Mouse (Mus musculus) heart, embryonic 11.5 days (tissue): ENCODE measurements around the gene Mcf2l. TPM values are rescaled to one million over a fixed set of nuclear protein-coding genes. Genes with fewer than 3 reads are reported as not detected.
A peak's percentile ranks its signal among the peaks of the same experiment; 100 is the strongest.

Source experiments
- ATAC-seq: fragments of 200-750 bp; cut with Nextera tagmentation; replicated peaks from 2 replicates; pipeline ENCODE4 v1.8.0; 2017; ENCODE audit warnings: moderate library complexity; ENCODE audit not compliant: insufficient number of reproducible peaks, low FRiP score, low TSS enrichment
- H3K27ac ChIP-seq: fragments of 300-500 bp; sonication (generic); 2 replicates; pipeline ENCODE4 v1.5.1; 2014; ENCODE audit warnings: mild to moderate bottlenecking, low read depth, low read length
- H3K27me3 ChIP-seq: fragments of 300-500 bp; sonication (generic); 2 replicates; pipeline ENCODE4 v1.6.1; 2014; ENCODE audit warnings: mild to moderate bottlenecking, low read length, mixed read lengths; ENCODE audit not compliant: control insufficient read depth, insufficient read depth
- H3K36me3 ChIP-seq: fragments of 300-500 bp; sonication (generic); 2 replicates; pipeline ENCODE4 v1.6.1; 2014; ENCODE audit warnings: mild to moderate bottlenecking, low read length, moderate library complexity, mixed read lengths; ENCODE audit not compliant: control insufficient read depth, insufficient read depth
- H3K4me1 ChIP-seq: fragments of 300-500 bp; sonication (generic); 2 replicates; pipeline ENCODE4 v1.6.1; 2014; ENCODE audit warnings: low read length; ENCODE audit not compliant: control insufficient read depth, insufficient read depth
- H3K4me2 ChIP-seq: fragments of 300-500 bp; sonication (generic); 2 replicates; pipeline ENCODE4 v1.6.1; 2014; ENCODE audit warnings: mild to moderate bottlenecking, moderate library complexity
- H3K4me3 ChIP-seq: fragments of 300-500 bp; sonication (generic); 2 replicates; pipeline ENCODE4 v1.5.1; 2014; ENCODE audit warnings: low read depth, low read length
- H3K9ac ChIP-seq: fragments of 300-500 bp; sonication (generic); 2 replicates; pipeline ENCODE4 v1.6.1; 2014; ENCODE audit warnings: mild to moderate bottlenecking, low read depth, low read length, moderate library complexity
- H3K9me3 ChIP-seq: fragments of 300-500 bp; sonication (generic); replicated peaks from 2 replicates; pipeline ENCODE4 v1.6.1; 2016; ENCODE audit warnings: low read length; ENCODE audit not compliant: control insufficient read depth
- WGBS: fragments of 180-500 bp; shearing (Covaris S2); extraction: QIAGEN DNeasy Blood & Tissue Kit; methylation state at CpG from one replicate; pipeline ENCODE4 v1.1.7; 2014; ENCODE audit not compliant: insufficient replicate concordance; 5-methylcytosine and 5-hydroxymethylcytosine counted together
- polyA plus RNA-seq: library from polyadenylated mRNA; unstranded; fragments of >200 nt; fragmentation: Nextera tagmentation; extraction: Ambion mirVana; gene quantifications from 2 replicates; pipeline ENCODE4 v1.2.1, GENCODE M21; 2014

Gene Mcf2l
- polyA plus RNA-seq, 1 experiment from 2014 or later, result 8.8 TPM

DNA sequence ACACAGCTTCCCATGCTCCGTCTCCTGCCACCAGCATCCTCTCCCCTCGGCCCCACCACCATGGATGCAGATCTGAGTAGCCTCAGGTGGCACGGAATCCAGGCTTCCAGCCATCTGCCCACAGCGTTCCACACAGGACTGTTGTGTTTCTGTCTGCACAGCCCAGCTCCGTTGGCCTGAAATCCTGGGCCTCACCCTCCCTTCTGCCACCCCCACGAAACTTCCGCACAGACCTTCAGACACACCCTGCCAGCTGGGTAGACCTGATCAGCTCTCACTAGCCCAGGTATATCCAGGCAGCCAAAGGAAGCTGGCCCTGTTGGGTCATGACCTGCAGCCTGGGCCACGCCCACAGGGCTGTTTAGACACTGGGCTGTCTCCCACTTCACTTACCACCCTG lies 66.9 kb downstream of the Mcf2l start:
- Histone ChIP-seq H3K36me3 (no peaks in the 10 kb centered on the region), H3K4me1 (0 out of 2 replicates have a peak, but pooled peaks cover 4% of the 10 kb centered on the region), H3K4me2 (no peak overlapping the region), H3K27me3 (no peaks in the 10 kb centered on the region), H3K27ac (no peak overlapping the region), H3K9me3 (no peaks in the 10 kb centered on the region), H3K9ac (no peak overlapping the region), H3K4me3 (no peak overlapping the region)
- WGBS, result 81% methylated on average over 8 of the region's 8 CpGs
- ATAC-seq, result no peak

DNA sequence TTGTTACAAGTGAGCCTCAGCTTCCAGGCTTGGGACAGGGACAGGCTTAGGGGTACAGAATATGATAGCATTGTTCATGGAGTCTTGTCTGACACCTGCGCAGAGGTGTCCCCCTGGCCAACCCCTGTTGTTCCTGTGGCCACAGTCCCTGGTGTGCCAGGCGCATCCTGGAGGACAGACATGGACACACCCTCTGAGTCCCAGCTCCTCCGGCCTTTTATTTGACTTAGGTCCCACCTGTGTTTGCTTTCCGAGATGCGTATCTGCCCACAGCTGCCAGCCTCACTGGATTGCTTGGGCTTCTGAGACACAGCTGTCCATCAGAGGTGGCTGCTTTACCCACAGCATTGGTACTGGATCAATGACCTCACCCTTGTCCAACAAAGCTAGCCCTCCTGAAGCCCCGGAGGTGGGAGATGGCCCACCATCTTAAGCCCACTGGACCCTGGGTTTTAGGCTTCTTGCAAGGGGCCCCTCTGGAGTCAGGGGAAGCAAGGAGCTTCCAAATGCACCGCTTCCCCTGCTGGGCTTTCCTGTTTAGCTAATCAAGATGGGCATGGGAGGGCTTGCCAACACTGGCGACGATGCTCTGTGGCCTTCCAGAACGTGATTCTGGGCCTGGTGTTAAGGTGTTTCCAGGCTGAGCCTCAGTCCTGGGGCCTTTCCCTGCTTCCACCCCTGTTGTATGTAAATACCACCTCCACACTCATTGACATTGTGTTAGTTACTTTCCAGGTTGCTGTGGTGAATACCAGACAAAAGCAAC lies 67.7 kb downstream of the Mcf2l start:
- no peaks in the 10 kb centered on the region for H3K27me3 ChIP-seq
- H3K9me3 ChIP-seq, result no peaks in the 10 kb centered on the region
- H3K4me3 ChIP-seq, result no peak overlapping the region
- no peak overlapping the region for H3K4me2 ChIP-seq
- 73% methylated on average over 10 of the region's 10 CpGs for WGBS
- H3K9ac ChIP-seq, result no peak overlapping the region
- H3K36me3 ChIP-seq, result no peaks in the 10 kb centered on the region
- H3K27ac ChIP-seq, result no peak overlapping the region
- ATAC-seq, result no peak
- 0 out of 2 replicates have a peak, but pooled peaks cover 4% of the 10 kb centered on the region for H3K4me1 ChIP-seq

DNA sequence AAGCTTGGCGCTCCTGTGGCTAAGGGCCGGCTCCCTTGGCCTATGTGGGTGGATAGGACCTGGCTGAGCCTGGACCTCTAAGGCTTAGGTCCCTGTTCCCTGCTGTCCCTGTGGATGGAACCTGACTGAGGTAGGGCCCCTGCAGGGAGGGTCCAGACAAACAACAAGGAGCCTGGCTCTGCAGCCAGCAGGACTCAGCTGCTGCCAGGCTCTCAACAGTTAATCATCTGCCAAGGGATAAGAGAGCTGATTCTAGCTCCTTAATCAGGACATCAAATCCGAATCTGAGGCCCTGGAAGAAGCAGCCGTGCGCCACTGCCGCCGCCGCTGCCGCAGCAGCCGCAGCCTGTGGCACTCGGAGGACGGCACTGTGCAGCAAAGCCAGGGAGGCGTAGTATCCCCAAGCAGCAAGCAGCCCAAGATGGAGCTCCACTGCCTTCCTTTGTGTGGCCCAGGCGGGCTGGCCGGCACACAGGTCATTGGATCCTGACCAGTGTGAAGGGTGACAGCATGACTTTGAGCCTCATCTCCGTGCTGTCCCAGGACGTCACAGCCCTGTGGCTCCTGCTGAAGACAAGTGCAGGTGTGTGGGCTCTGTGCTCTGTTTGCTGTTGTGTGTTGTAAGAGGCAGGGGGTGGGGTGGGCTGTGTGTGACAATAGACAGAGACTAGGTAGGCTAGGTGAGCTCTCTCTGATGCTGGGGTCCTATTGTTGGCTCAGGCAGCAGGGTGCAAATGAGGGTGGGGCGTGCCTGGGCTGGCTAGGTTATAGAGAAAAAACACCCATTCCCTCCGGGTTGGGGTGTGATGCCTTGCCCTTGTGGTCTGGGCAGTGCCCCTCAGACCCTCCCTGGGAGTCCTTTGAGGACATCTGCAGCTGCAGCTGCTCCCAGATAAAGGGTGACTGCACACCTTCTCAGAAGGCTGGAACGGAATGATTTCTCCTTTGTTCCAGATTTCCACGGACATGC lies 74.3 kb downstream of the Mcf2l start:
- Histone ChIP-seq H3K9me3 (no peaks in the 10 kb centered on the region), H3K4me1 (peaks cover 14% of the 10 kb centered on the region), H3K4me3 (peak overlapping the region; percentile 47), H3K27ac (peak overlapping the region; percentile 41; the same call in 1 of the 2 replicates), H3K27me3 (peaks cover 11% of the 10 kb centered on the region), H3K4me2 (peak overlapping the region; percentile 66), H3K36me3 (no peaks in the 10 kb centered on the region), H3K9ac (peak overlapping the region; percentile 66)
- ATAC-seq, result peak; percentile 36; the same call in 1 of the 2 replicates
- WGBS, result 8% methylated on average over 21 of the region's 21 CpGs

DNA sequence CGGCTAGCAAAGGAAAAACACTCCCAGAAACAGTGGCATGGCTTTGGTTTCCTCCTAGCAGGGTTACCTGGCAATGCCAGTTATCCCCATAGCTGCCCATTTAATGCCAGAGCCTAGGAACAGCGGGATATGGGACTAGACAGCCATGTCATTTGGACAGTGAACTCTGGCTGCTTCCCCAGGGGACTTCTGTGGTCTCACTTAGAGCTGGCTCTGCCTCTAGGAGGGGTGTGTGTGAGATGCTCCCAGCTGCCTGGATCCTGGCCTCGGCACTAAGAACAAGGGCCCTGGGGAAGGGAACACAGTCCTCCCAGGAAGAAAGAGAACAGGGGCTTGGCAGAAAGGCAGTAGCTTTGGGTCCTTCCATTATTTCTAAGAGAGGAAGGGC lies 75.0 kb downstream of the Mcf2l start:
- H3K4me2 ChIP-seq, result peak overlapping the region; percentile 66
- H3K9me3 ChIP-seq, result no peaks in the 10 kb centered on the region
- 34% methylated on average over 3 of the region's 3 CpGs for WGBS
- ATAC-seq, result no peak
- H3K27ac ChIP-seq, result no peak overlapping the region
- H3K27me3 ChIP-seq, result peaks cover 11% of the 10 kb centered on the region
- H3K9ac ChIP-seq, result peak overlapping the region; percentile 66; the same call in 1 of the 2 replicates
- peak overlapping the region; percentile 47 for H3K4me3 ChIP-seq
- H3K4me1 ChIP-seq, result peaks cover 14% of the 10 kb centered on the region
- H3K36me3 ChIP-seq, result no peaks in the 10 kb centered on the region

DNA sequence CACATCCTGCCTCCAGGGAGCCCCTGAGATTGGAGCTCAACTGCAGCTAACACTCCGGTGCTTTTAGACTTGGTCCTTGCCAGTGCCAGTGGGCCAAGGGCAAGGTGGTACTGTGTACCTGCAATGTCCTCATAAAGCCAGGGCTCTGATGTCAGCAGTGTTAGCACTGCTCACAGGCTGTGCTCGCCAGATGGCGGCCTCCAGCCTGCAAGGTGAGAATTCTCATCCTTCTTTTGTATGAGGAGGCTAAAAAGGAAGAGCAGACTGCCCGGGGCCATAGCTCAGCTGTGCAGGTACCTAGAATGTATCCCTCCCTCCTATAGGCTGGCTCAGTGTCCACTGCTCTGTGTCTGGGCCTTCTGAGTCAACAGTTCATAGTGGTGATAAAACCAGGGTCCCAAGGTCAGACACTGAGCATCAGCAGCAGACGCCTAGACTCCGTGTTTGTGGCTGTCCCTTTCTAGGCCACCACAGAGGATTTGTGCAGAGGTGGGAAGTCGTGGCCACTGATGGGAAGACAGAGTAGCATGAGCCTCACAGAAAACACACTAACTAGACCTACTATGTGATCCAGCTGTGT lies 77.5 kb downstream of the Mcf2l start:
- no peaks in the 10 kb centered on the region for H3K36me3 ChIP-seq
- no peak overlapping the region for H3K9ac ChIP-seq
- ATAC-seq, result no peak
- peaks cover 14% of the 10 kb centered on the region for H3K4me1 ChIP-seq
- no peak overlapping the region for H3K4me2 ChIP-seq
- H3K27me3 ChIP-seq, result peaks cover 11% of the 10 kb centered on the region
- H3K27ac ChIP-seq, result no peak overlapping the region
- WGBS, result 63% methylated on average over 7 of the region's 7 CpGs
- H3K4me3 ChIP-seq, result no peak overlapping the region
- no peaks in the 10 kb centered on the region for H3K9me3 ChIP-seq

DNA sequence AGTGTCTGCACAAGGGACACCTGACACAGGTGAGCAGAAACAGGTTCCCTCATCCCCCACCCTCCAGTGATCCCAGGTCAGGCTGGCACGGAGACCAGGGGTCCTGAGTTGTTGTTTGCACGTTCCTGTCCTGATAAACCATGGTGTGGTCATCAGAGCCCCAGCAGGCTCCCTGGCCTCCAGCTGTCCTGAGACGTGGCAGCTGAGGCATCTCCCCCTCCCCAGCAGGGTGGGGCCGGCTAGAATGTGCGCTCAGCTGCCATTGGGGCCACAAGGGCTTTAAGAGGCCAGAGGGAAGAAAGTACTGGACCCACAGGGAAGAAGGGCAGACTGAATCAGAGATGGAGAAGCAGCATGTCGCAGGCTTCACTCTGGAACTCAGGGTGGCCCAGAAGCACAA lies 79.1 kb downstream of the Mcf2l start:
- Histone ChIP-seq H3K4me1 (peaks cover 9% of the 10 kb centered on the region), H3K36me3 (no peaks in the 10 kb centered on the region), H3K4me2 (no peak overlapping the region), H3K9ac (no peak overlapping the region), H3K9me3 (no peaks in the 10 kb centered on the region), H3K27ac (no peak overlapping the region), H3K4me3 (no peak overlapping the region), H3K27me3 (0 out of 2 replicates have a peak, but pooled peaks cover 3% of the 10 kb centered on the region)
- ATAC-seq, result no peak
- WGBS, result 39% methylated on average over 6 of the region's 6 CpGs

DNA sequence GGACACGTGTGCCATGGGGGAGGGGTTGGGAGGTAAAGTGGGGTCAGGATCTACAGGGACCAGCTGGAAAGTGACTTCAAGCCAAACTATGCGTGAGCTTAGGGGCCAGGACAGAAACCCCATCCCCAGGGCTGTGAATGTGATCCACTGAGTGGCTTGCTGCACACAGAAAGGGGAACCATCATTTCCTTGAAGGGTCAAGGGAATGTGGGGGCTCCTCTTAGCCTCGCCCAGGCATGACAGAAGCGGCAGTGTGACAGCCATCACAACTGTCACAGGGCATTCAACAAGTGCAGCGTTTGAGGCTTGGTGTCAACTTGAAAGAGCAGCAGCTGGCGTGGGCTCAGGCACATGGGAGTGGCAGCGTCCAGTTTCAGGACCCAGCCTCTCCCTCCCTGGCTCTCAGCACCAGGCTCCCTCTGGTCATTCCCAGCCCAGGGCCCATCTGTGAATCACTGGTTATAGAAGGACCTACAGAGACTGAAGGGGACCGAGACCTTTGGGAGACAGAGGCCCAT lies 81.8 kb downstream of the Mcf2l start:
- Histone ChIP-seq H3K4me3 (no peak overlapping the region), H3K9ac (no peak overlapping the region), H3K4me1 (0 out of 2 replicates have a peak, but pooled peaks cover 2% of the 10 kb centered on the region), H3K27ac (no peak overlapping the region), H3K4me2 (no peak overlapping the region), H3K27me3 (no peaks in the 10 kb centered on the region), H3K36me3 (no peaks in the 10 kb centered on the region), H3K9me3 (no peaks in the 10 kb centered on the region)
- ATAC-seq, result no peak
- 66% methylated on average over 8 of the region's 8 CpGs for WGBS

DNA sequence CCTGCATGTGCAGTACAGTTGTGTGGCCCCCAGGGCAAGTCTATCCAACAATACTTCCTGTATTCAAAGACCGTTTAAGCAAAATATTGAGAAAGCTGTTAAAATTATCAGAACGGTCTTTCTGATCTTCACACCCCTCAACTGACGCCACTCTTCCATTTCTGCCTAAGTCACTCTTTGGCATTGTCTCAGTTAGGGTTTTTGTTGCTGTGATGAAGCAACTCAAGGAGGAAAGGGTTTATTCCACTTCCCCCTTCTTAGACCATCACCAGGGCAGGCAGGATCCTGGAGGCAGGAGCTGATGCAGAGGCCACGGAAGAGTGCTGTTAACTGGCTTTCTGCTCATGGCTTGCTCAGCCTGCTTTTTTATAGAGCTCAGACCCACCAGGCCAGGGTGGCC lies 82.3 kb downstream of the Mcf2l start:
- Histone ChIP-seq H3K4me1 (0 out of 2 replicates have a peak, but pooled peaks cover 2% of the 10 kb centered on the region), H3K9ac (no peak overlapping the region), H3K9me3 (no peaks in the 10 kb centered on the region), H3K36me3 (no peaks in the 10 kb centered on the region), H3K4me3 (no peak overlapping the region), H3K27me3 (no peaks in the 10 kb centered on the region), H3K4me2 (no peak overlapping the region), H3K27ac (no peak overlapping the region)
- no peak for ATAC-seq
- WGBS, result 82% methylated on average over 4 of the region's 4 CpGs
